14 mouse cellular contexts compared by ENCODE assay signal in the genomic region with DNA sequence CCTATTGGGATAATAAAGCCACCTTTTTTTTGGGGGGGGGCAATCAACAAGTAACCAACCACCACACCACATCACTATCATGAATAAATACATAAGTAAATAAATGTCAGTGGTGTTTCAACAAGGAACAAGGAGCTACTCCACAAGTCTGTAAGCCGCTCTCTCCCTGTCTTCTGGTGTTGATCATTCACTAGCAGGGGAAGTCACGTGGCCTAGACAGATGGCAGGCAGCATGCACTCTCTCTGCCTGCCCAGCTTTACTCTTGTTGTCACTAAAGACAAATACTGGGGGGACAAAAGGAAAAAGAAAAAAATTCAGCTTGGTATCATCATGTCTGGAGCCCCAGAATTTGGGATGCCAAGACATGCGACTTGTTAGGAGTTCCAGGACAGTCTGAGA. TPM values are rescaled to one million over a fixed set of nuclear protein-coding genes. Genes with fewer than 3 reads are reported as not detected.
DNase-seq lines count a peak whose midpoint lies in the region; ATAC-seq and TF ChIP-seq lines count a peak whose summit lies in the region.
"Had no signal": no experiment of that assay in that cellular context is flagged by ENCODE, and none has a peak within 500 bp of the region (broad histone marks: within the 10 kb centered on the region; RNA-seq: fewer than 3 reads in every experiment).

No protein-coding gene starts in this region.

- no peaks in the 10 kb centered on the region for H3K36me3 ChIP-seq in forebrain, embryonic 14.5 days (ENCODE audit: control insufficient read depth, insufficient read depth, low read length)
- H3K36me3 ChIP-seq in forebrain, embryonic 12.5 days (replicated peaks), result no peaks in the 10 kb centered on the region
- no peaks in the 10 kb centered on the region for H3K36me3 ChIP-seq in midbrain, embryonic 14.5 days (ENCODE audit: control insufficient read depth, insufficient read depth, low read length)
- no peaks in the 10 kb centered on the region; the same call in 1 of the 2 replicates for H3K36me3 ChIP-seq in midbrain, embryonic 10.5 days
- H3K36me3 ChIP-seq: heart, embryonic 12.5 days; intestine, embryonic 15.5 days had no signal

- WGBS in forebrain, embryonic 14.5 days, result 59% methylated on average over 3 of the region's 3 CpGs
- 70% methylated on average over 3 of the region's 3 CpGs for WGBS in forebrain, embryonic 12.5 days
- 51% methylated on average over 3 of the region's 3 CpGs for whole genome bisulfite sequencing in midbrain, embryonic 14.5 days
- WGBS in midbrain, embryonic 10.5 days, result 72% methylated on average over 3 of the region's 3 CpGs

- no peak overlapping the region for H3K9ac ChIP-seq in forebrain, embryonic 14.5 days (ENCODE audit: low read length)
- no peak overlapping the region for H3K9ac ChIP-seq in forebrain, embryonic 12.5 days
- H3K9ac ChIP-seq in midbrain, embryonic 14.5 days (replicated peaks; ENCODE audit: low read length), result no peak overlapping the region
- H3K9ac ChIP-seq: heart, embryonic 12.5 days; intestine, embryonic 15.5 days had no signal

- no peak for TF ChIP-seq CTCF in left cerebral cortex, adult 2 months (IDR thresholded peaks at IDR 0.05)

- H3K4me2 ChIP-seq in forebrain, embryonic 14.5 days (ENCODE audit: low read length), result no peak overlapping the region
- H3K4me2 ChIP-seq in forebrain, embryonic 12.5 days, result no peak overlapping the region
- no peak overlapping the region for H3K4me2 ChIP-seq in midbrain, embryonic 14.5 days (ENCODE audit: low read length)
- H3K4me2 ChIP-seq: heart, embryonic 12.5 days; intestine, embryonic 15.5 days had no signal

- intact Hi-C loops in left cerebral cortex, adult 2 months (cut with DNase I), result no loop called here

- no peaks in the 10 kb centered on the region for H3K9me3 ChIP-seq in forebrain, embryonic 14.5 days (replicated peaks; ENCODE audit: control insufficient read depth, low read length)
- no peaks in the 10 kb centered on the region for H3K9me3 ChIP-seq in forebrain, embryonic 12.5 days
- no peaks in the 10 kb centered on the region for H3K9me3 ChIP-seq in midbrain, embryonic 14.5 days (ENCODE audit: control insufficient read depth, low read length)
- H3K9me3 ChIP-seq in midbrain, embryonic 10.5 days (replicated peaks), result no peaks in the 10 kb centered on the region
- H3K9me3 ChIP-seq: heart, embryonic 12.5 days; intestine, embryonic 15.5 days had no signal

- no peak overlapping the region for H3K27ac ChIP-seq in forebrain, embryonic 14.5 days (ENCODE audit: low read depth, low read length)
- H3K27ac ChIP-seq in forebrain, embryonic 12.5 days, result no peak overlapping the region
- no peak overlapping the region for H3K27ac ChIP-seq in midbrain, embryonic 14.5 days (replicated peaks; ENCODE audit: low read depth, low read length)
- no peak overlapping the region for H3K27ac ChIP-seq in midbrain, embryonic 10.5 days (replicated peaks)
- H3K27ac ChIP-seq in left cerebral cortex, adult 2 months, result no peak overlapping the region
- H3K27ac ChIP-seq: intestine, embryonic 15.5 days had no signal

- no peak overlapping the region for H3K4me3 ChIP-seq in forebrain, embryonic 14.5 days (ENCODE audit: low read depth, low read length)
- H3K4me3 ChIP-seq in forebrain, embryonic 12.5 days (replicated peaks), result no peak overlapping the region
- H3K4me3 ChIP-seq in midbrain, embryonic 14.5 days (replicated peaks; ENCODE audit: low read depth, low read length), result no peak overlapping the region
- no peak overlapping the region for H3K4me3 ChIP-seq in midbrain, embryonic 10.5 days
- H3K4me3 ChIP-seq in left cerebral cortex, adult 2 months, result no peak overlapping the region
- H3K4me3 ChIP-seq: heart, embryonic 12.5 days; intestine, embryonic 15.5 days had no signal

- peaks cover 11% of the 10 kb centered on the region for H3K4me1 ChIP-seq in forebrain, embryonic 14.5 days (ENCODE audit: control insufficient read depth, insufficient read depth, low read length)
- H3K4me1 ChIP-seq in forebrain, embryonic 12.5 days, result peaks cover 25% of the 10 kb centered on the region
- H3K4me1 ChIP-seq in midbrain, embryonic 14.5 days (ENCODE audit: control insufficient read depth, insufficient read depth, low read length), result peaks cover 17% of the 10 kb centered on the region
- H3K4me1 ChIP-seq in midbrain, embryonic 10.5 days, result peaks cover 25% of the 10 kb centered on the region

- no peak for ATAC-seq in forebrain, embryonic 14.5 days
- ATAC-seq in forebrain, embryonic 12.5 days (ENCODE audit: low FRiP score), result no peak
- ATAC-seq in midbrain, embryonic 14.5 days (ENCODE audit: low FRiP score, low TSS enrichment), result no peak
- ATAC-seq: intestine, embryonic 15.5 days; Patski had no signal

- no peaks in the 10 kb centered on the region for H3K27me3 ChIP-seq in forebrain, embryonic 14.5 days (replicated peaks; ENCODE audit: control insufficient read depth, insufficient read depth, low read length)
- H3K27me3 ChIP-seq in forebrain, embryonic 12.5 days, result no peaks in the 10 kb centered on the region
- no peaks in the 10 kb centered on the region for H3K27me3 ChIP-seq in midbrain, embryonic 14.5 days (ENCODE audit: control insufficient read depth, insufficient read depth, low read length)
- H3K27me3 ChIP-seq in midbrain, embryonic 10.5 days (ENCODE audit: low read depth, poor library complexity, severe bottlenecking), result peaks cover 12% of the 10 kb centered on the region
- H3K27me3 ChIP-seq: intestine, embryonic 15.5 days; Patski had no signal

- peak; percentile 78 for DNase-seq in forebrain, embryonic 14.5 days (ENCODE audit: low spot score)
- DNase-seq in midbrain, embryonic 14.5 days, result peak; percentile 42
- DNase-seq in midbrain, embryonic 10.5 days (ENCODE audit: low spot score), result no peak
- peak; percentile 83 to 87 for DNase-seq in cerebellum, postnatal 10 days
- DNase-seq in kidney, postnatal 4 days, result peak; percentile 27 to 50
- no peak for DNase-seq in ovary, postnatal 10 days (ENCODE audit: low spot score)
- no peak for DNase-seq in left cerebral cortex, adult 2 months (ENCODE audit: extremely low spot score in 1 of 2, low spot score in 2 of 2)
- DNase-seq: adrenal gland, postnatal 25 days; lung, adult 2 months; thymus, postnatal 25 days had no signal

RNA-seq across cellular contexts. Expression of a gene that starts 2.9 kb away (rescaled TPM):
- polyA plus RNA-seq in forebrain, embryonic 14.5 days (2014; fragmentation: Nextera tagmentation; extraction: Ambion mirVana), result 51.9 and 59.4 TPM in 2 replicates
- 75.6 and 84.0 TPM in 2 replicates for polyA plus RNA-seq in forebrain, embryonic 12.5 days (2016; fragmentation: Nextera tagmentation; extraction: Ambion mirVana)
- 45.5 and 65.6 TPM in 2 replicates for polyA plus RNA-seq in midbrain, embryonic 14.5 days (2014; fragmentation: Nextera tagmentation; extraction: Ambion mirVana)
- polyA plus RNA-seq in midbrain, embryonic 10.5 days (2016; fragmentation: Nextera tagmentation; extraction: Ambion mirVana), result 67.4 and 88.4 TPM in 2 replicates
- total RNA-seq in left cerebral cortex, adult 2 months (2021), result 10 to 100 TPM; 54.3 to 57.4 TPM

RNA-seq across cellular contexts. Expression of a gene that starts 25.5 kb away (rescaled TPM):
- 2.6 and 4.6 TPM in 2 replicates for polyA plus RNA-seq in forebrain, embryonic 14.5 days (2014; fragmentation: Nextera tagmentation; extraction: Ambion mirVana)
- 3.9 and 4.2 TPM in 2 replicates for polyA plus RNA-seq in forebrain, embryonic 12.5 days (2016; fragmentation: Nextera tagmentation; extraction: Ambion mirVana)
- polyA plus RNA-seq in midbrain, embryonic 14.5 days (2014; fragmentation: Nextera tagmentation; extraction: Ambion mirVana), result 4.0 and 5.8 TPM in 2 replicates
- polyA plus RNA-seq in midbrain, embryonic 10.5 days (2016; fragmentation: Nextera tagmentation; extraction: Ambion mirVana), result 3.0 and 5.1 TPM in 2 replicates
- 10 to 100 TPM; 33.9 to 34.1 TPM for total RNA-seq in left cerebral cortex, adult 2 months (2021)

Comparison
In these comparisons a context has a peak if more than half of its experiments do, and no peak if none do; other contexts are left out.
1. DNase-seq: peak in forebrain, embryonic 14.5 days (single experiment), midbrain, embryonic 14.5 days (single experiment), cerebellum, postnatal 10 days (2 of 2) and kidney, postnatal 4 days (2 of 2); none in midbrain, embryonic 10.5 days (single experiment), ovary, postnatal 10 days (single experiment) and left cerebral cortex, adult 2 months (0 of 2).